Mouse (Mus musculus) T-cell, adult 66 days (primary cell): ENCODE measurements around the gene Gm21865. TPM values are rescaled to one million over a fixed set of nuclear protein-coding genes. Genes with fewer than 3 reads are reported as not detected.

Source experiments
- total RNA-seq, 2 experiments: library from RNA; stranded (reverse); gene quantifications; 3 replicates in 1 of 2; 4 replicates in 1 of 2; pipeline ENCODE4 v1.2.4; 2023

Gene Gm21865
- total RNA-seq, result not detected

GRCm38 (mm10) chrY:40316803-40317202, at the start of gene Gm21865:
Gene Gm21865 (minus strand): TSS chrY:40316903.

Other genes starting within 250 kb of the Gm21865 start
- not detected for gene Gm21882, start 64.6 kb upstream of the Gm21865 start, total RNA-seq